Mouse (Mus musculus) bone marrow macrophage, adult 2 months (primary cell): ENCODE results near the gene Hoxc5. TPM values are rescaled to one million over a fixed set of nuclear protein-coding genes. Genes with fewer than 3 reads are reported as not detected.

Experiments used
- H3K27ac ChIP-seq: 2 replicates; pipeline ENCODE4 v1.5.1; 2012; ENCODE audit warnings: low read depth, low read length; ENCODE audit not compliant: insufficient read depth
- H3K4me1 ChIP-seq: 2 replicates; pipeline ENCODE4 v1.6.1; 2012; ENCODE audit warnings: low read length; ENCODE audit not compliant: control insufficient read depth, insufficient read depth
- H3K4me3 ChIP-seq: 2 replicates; pipeline ENCODE4 v1.5.1; 2012; ENCODE audit warnings: mild to moderate bottlenecking, low read length, moderate library complexity; ENCODE audit not compliant: insufficient read depth
- CTCF ChIP-seq: IDR thresholded peaks from 2 replicates; pipeline ENCODE4 v1.5.1; 2012; ENCODE audit warnings: low read depth, mild to moderate bottlenecking, low read length, moderate library complexity
- POLR2A ChIP-seq: IDR thresholded peaks from 2 replicates; pipeline ENCODE4 v1.6.1; 2012; ENCODE audit warnings: mild to moderate bottlenecking, low read depth, low read length, borderline replicate concordance
- polyA plus RNA-seq: library from polyadenylated mRNA; stranded (reverse); fragments of >200 nt; gene quantifications from 2 replicates; pipeline ENCODE4 v1.2.4, GENCODE M21; 2012; ENCODE audit not compliant: missing spikeins, insufficient read depth, insufficient read length

Hoxc5 gene
- polyA plus RNA-seq, 1 experiment, result not detected

DNA sequence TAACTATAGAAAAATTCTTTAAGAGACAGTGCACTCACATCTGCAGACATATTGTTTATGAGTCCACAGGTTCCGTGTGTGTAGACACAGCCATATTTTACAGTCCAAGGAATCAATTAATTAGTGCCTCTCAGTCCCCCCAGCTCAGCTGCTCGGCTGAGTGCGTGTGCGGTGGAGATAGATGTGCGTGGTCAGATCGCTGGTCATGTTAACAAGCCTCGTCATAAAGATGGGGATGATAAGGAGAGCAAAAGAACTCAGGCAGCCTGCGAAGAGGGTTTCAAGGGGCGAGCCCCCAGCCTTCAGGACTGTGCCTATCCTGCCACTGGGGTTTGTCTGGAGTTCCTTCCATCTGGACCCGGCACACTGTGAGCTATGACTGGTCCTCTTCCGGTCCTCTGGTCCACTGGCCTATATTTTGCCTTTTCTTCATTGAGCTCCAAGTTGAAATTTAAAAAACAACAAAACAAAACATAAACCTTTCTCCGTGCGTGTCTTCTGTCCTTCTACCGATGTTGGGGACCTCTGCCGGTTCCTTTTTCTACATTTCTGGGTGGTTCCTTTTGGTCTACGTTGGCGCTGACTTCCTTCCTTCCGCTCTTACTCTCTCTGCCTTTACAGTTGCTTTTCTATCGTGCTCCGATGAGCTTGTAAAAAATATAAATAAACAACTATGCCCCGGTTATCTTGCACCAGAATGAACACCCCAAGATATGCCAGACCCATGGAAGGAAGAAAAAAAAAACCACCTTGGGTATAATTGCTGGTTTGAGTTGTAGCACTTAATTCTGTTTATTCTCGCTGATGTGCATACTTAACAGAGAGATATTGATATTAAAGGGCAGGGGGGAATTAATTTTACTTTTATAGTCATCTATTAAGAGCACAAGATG lies 21.8 kb upstream of the Hoxc5 start:
- H3K4me1 ChIP-seq, result no peaks in the 10 kb centered on the region
- H3K4me3 ChIP-seq, result no peak overlapping the region
- no peak for TF ChIP-seq CTCF
- TF ChIP-seq POLR2A, result no peak

GRCm38 (mm10) chr15:102947276-102947675 lies 20.0 kb upstream of the Hoxc5 start:
- no peak for TF ChIP-seq POLR2A
- no peak for TF ChIP-seq CTCF
- H3K4me1 ChIP-seq, result no peaks in the 10 kb centered on the region
- H3K27ac ChIP-seq, result no peak overlapping the region
- no peak overlapping the region for H3K4me3 ChIP-seq

More for the DNA sequence above, 21.8 kb upstream of the Hoxc5 start:
- no peak overlapping the region for H3K27ac ChIP-seq

GRCm38 (mm10) chr15:102948842-102949241 lies 18.4 kb upstream of the Hoxc5 start:
- Histone ChIP-seq H3K4me3 (no peak overlapping the region), H3K27ac (no peak overlapping the region), H3K4me1 (no peaks in the 10 kb centered on the region)
- TF ChIP-seq POLR2A (no peak), CTCF (no peak)

DNA sequence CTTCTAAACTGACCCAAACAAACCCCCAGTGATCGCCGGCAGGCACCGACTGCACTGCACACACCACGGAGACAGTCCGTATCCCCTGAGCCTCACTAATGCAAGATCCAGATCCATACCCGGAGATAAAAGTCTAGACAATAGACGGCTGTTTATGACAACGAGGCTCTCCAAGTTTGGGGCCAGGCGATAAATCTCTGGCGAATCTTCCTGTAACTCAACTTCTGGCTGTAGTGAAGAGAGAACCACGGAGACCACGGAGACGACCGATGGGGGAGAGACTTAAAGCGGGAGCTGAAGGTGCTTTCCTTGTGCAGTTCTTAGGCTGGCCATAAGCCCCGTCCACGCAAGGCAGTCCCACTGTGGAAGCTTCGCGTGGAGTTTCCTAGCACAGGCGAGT lies 17.5 kb upstream of the Hoxc5 start:
- TF ChIP-seq CTCF (no peak), POLR2A (no peak)
- H3K4me1 ChIP-seq, result no peaks in the 10 kb centered on the region
- H3K4me3 ChIP-seq, result no peak overlapping the region
- no peak overlapping the region for H3K27ac ChIP-seq

DNA sequence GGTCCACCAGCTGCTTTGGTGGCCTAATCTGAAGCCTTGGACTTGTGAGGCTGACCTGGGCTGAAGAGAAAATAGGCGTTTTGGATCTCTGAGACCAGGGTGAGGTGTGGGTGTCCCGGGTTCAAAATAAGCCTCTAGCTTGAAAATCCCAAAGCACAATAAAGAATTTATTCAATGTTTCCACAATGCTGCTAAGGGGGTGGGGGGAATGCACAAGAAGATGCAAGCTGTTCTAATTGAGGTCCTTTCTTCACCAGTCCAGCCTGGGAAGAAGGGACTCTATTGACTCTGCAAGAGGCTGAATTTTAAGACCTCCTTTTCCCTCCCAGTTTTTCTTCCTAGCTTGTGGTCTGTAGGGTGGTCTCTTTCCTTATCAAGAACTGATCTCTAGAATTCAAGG lies 16.4 kb upstream of the Hoxc5 start:
- TF ChIP-seq POLR2A (no peak), CTCF (no peak)
- no peaks in the 10 kb centered on the region for H3K4me1 ChIP-seq
- H3K4me3 ChIP-seq, result no peak overlapping the region
- no peak overlapping the region for H3K27ac ChIP-seq

GRCm38 (mm10) chr15:102953561-102953960 lies 13.7 kb upstream of the Hoxc5 start:
- TF ChIP-seq CTCF (no peak), POLR2A (no peak)
- Histone ChIP-seq H3K4me3 (no peak overlapping the region), H3K27ac (no peak overlapping the region), H3K4me1 (no peaks in the 10 kb centered on the region)

- Histone ChIP-seq H3K27ac (no peak within 1 kb of the TSS), H3K4me1 (no peaks in the 10 kb centered on the region), H3K4me3 (no peak within 1 kb of the TSS)
- no peak for TF ChIP-seq CTCF
- TF ChIP-seq POLR2A, result no peak
These were observed 12.8 kb upstream of the Hoxc5 start, which contains the start of gene Hoxc11 for GRCm38 (mm10) chr15:102954192-102955006. Hoxc11 (plus strand) TSS chr15:102954427.

- no peaks in the 10 kb centered on the region for H3K4me1 ChIP-seq
- no peak overlapping the region for H3K4me3 ChIP-seq
- TF ChIP-seq POLR2A, result no peak
- no peak for TF ChIP-seq CTCF
- no peak overlapping the region for H3K27ac ChIP-seq
These were observed 12.2 kb upstream of the Hoxc5 start for GRCm38 (mm10) chr15:102955007-102955382.

DNA sequence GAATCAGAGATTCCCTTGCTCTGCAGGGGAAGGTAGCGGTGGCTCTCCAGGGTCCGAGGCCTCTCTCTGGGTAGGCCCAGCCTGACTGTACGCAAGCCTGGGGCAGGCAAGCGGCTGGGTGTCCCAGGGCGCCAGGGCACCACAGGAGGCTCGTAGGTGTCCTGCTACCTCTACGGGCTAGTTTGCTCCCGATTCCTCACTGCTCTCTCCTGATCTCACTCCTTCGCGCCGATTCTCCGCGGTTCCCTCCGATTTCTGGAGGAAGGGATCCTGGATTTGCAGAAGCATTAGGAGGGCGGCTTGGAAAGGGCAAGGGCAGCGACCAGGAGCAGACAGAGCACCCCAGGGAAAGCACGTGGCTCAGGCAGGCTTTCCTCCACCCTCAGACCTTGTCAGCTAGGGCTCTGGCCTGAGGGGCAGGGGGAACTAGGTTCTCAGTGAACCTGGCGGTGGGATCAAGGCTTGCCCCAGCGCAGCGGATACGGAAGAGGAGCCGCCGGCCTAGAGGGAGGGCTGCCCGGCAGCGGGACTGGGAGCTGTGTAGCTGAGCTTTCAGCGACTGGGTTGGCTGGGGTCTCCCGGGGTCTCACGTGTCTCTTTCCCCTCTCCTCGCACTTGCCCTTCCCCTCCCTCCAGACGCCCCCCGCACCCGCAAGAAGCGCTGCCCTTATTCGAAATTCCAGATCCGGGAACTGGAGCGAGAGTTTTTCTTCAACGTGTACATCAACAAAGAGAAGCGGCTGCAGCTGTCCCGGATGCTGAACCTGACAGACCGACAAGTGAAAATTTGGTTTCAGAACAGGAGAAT lies 11.2 kb upstream of the Hoxc5 start:
- no peaks in the 10 kb centered on the region for H3K4me1 ChIP-seq
- H3K27ac ChIP-seq, result no peak overlapping the region
- TF ChIP-seq POLR2A, result no peak
- no peak for TF ChIP-seq CTCF
- H3K4me3 ChIP-seq, result no peak overlapping the region
